Mouse (Mus musculus): ENCODE data around the gene Vgll4. TPM values are rescaled to one million over a fixed set of nuclear protein-coding genes. Genes with fewer than 3 reads are reported as not detected.
"Not testable (repeated sequence)": the region's sequence is repeated elsewhere in the genome, so short reads cannot be mapped to it uniquely, and the experiment has no call there.

Vgll4 gene
- polyA plus RNA-seq, 1 experiment from 2014 or later: 73.1 TPM

DNA sequence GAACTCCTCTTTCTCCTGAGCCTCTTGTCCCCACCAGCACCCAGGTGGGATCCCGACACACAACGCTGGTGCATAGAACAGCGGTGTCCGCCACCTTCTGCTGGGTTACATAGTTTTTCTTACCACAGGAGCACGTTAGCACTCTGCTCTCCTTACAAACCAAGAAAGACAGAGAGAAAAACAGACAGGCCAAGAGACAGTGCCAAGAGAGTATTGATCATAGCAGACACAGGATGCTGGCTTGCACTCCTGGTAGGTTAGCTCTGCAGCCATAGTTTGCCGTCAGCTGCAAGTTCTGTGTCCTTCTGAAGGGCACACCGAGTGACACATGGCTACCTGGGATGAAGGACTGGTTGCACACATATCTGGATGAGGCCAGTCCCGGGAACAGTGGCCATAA lies 39.1 kb downstream of the Vgll4 start:
- no peak overlapping the region for H3K27ac ChIP-seq (ENCODE audit: low read depth, low read length)
- H3K4me3 ChIP-seq (ENCODE audit: low read depth, low read length): no peak overlapping the region
- H3K4me2 ChIP-seq (ENCODE audit: low read depth, low read length, severe bottlenecking): no peak overlapping the region
- H3K36me3 ChIP-seq (ENCODE audit: control insufficient read depth, insufficient read depth, low read length): no peaks in the 10 kb centered on the region
- no peak for DNase-seq (ENCODE audit: low spot score)
- no peak for ATAC-seq (replicated peaks; ENCODE audit: low FRiP score)
- WGBS: 91% methylated on average over 8 of the region's 8 CpGs
- H3K9ac ChIP-seq (ENCODE audit: low read length): no peak overlapping the region
- 0 out of 2 replicates have a peak, but pooled peaks cover 4% of the 10 kb centered on the region for H3K9me3 ChIP-seq (ENCODE audit: control insufficient read depth, low read length)
- H3K4me1 ChIP-seq (replicated peaks; ENCODE audit: control insufficient read depth, insufficient read depth, low read length): peaks cover 6% of the 10 kb centered on the region; the same call in 1 of the 2 replicates
- no peaks in the 10 kb centered on the region for H3K27me3 ChIP-seq (ENCODE audit: control insufficient read depth, insufficient read depth, low read length)

DNA sequence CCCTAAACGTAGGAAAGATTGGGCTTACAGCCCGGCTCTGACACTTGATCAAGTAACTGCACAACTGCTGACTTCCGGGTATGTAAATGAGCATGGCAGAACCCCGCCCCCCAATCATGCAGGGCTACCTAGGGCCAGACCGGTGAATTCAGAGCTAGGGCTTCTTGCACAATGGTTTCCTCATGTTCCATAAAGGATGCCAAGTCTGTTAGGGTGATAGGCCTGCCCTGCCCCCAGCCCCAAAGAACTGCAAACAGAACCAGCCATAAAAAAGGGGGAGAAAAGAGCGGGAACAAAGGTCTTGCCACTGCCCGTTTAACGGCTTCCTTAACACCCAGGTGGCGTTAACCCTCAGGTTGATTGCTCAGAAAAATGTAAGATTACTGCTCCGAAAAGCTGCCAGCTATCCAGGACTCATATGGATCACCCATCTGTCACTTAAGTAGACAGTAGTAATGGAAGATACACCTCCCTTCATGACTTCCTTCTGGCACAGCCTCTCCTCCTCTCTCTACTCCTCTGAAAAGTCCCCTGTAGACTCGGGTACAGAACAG lies 39.7 kb downstream of the Vgll4 start:
- Histone ChIP-seq H3K36me3 (ENCODE audit: control insufficient read depth, insufficient read depth, low read length) (no peaks in the 10 kb centered on the region), H3K27me3 (ENCODE audit: control insufficient read depth, insufficient read depth, low read length) (no peaks in the 10 kb centered on the region), H3K4me2 (ENCODE audit: low read depth, low read length, severe bottlenecking) (no peak overlapping the region), H3K4me3 (ENCODE audit: low read depth, low read length) (no peak overlapping the region), H3K4me1 (replicated peaks; ENCODE audit: control insufficient read depth, insufficient read depth, low read length) (peaks cover 6% of the 10 kb centered on the region; the same call in 1 of the 2 replicates), H3K27ac (ENCODE audit: low read depth, low read length) (no peak overlapping the region), H3K9me3 (ENCODE audit: control insufficient read depth, low read length) (0 out of 2 replicates have a peak, but pooled peaks cover 4% of the 10 kb centered on the region), H3K9ac (ENCODE audit: low read length) (no peak overlapping the region)
- 65% methylated on average over 11 of the region's 11 CpGs for WGBS
- no peak for DNase-seq (ENCODE audit: low spot score)
- no peak for ATAC-seq (replicated peaks; ENCODE audit: low FRiP score)

DNA sequence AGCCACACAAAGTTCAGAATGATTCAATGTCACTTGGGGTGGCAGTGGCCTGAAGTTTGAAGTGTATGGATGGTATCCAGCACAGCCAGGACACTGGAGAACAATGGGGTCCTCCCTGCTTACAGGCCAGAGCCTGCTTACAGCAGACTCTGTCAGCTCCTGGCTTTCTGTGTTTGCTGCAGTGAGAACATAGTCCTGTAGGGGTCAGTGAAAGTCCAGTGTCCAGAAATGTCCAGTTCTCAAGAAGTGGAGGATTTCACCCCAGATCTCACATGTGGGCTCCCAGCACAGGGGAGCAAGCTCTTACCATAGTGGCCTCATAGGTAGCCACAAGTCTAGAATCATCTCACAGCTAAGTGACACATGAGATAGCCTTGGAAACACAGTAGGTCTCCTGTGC lies 40.4 kb downstream of the Vgll4 start:
- Histone ChIP-seq H3K9ac (ENCODE audit: low read length) (no peak overlapping the region), H3K4me2 (ENCODE audit: low read depth, low read length, severe bottlenecking) (no peak overlapping the region), H3K4me3 (ENCODE audit: low read depth, low read length) (no peak overlapping the region), H3K27ac (ENCODE audit: low read depth, low read length) (no peak overlapping the region), H3K9me3 (ENCODE audit: control insufficient read depth, low read length) (0 out of 2 replicates have a peak, but pooled peaks cover 4% of the 10 kb centered on the region), H3K4me1 (replicated peaks; ENCODE audit: control insufficient read depth, insufficient read depth, low read length) (peaks cover 6% of the 10 kb centered on the region; the same call in 1 of the 2 replicates), H3K36me3 (ENCODE audit: control insufficient read depth, insufficient read depth, low read length) (no peaks in the 10 kb centered on the region), H3K27me3 (ENCODE audit: control insufficient read depth, insufficient read depth, low read length) (no peaks in the 10 kb centered on the region)
- ATAC-seq (replicated peaks; ENCODE audit: low FRiP score): peak; percentile 24; the same call in 1 of the 2 replicates
- DNase-seq (ENCODE audit: low spot score): no peak

DNA sequence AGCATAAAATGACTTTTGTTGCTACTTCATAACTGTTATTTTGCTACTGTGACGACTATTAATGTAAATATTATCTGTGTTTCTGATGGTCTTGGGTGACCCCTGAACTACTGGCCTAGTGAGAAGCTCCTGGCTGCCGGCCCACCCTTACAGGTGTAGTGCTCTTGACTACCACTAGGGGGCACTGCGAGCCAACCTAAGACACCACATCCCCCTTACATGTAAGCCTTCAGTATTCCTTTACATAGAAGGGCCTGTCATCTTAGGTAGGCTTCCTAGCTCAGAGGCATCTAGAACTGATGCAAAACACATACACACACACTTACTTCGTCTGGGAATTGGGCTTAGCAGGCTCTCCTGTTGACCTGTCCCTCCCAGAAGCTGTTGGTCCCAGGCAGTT lies 41.3 kb downstream of the Vgll4 start:
- peak; percentile 86 for DNase-seq (ENCODE audit: low spot score)
- H3K4me3 ChIP-seq (ENCODE audit: low read depth, low read length): no peak overlapping the region
- WGBS: 6% methylated on average over 4 of the region's 4 CpGs
- peaks cover 6% of the 10 kb centered on the region; the same call in 1 of the 2 replicates for H3K4me1 ChIP-seq (replicated peaks; ENCODE audit: control insufficient read depth, insufficient read depth, low read length)
- H3K4me2 ChIP-seq (ENCODE audit: low read depth, low read length, severe bottlenecking): no peak overlapping the region
- no peak overlapping the region for H3K9ac ChIP-seq (ENCODE audit: low read length)
- H3K27me3 ChIP-seq (ENCODE audit: control insufficient read depth, insufficient read depth, low read length): no peaks in the 10 kb centered on the region
- 0 out of 2 replicates have a peak, but pooled peaks cover 4% of the 10 kb centered on the region for H3K9me3 ChIP-seq (ENCODE audit: control insufficient read depth, low read length)
- H3K36me3 ChIP-seq (ENCODE audit: control insufficient read depth, insufficient read depth, low read length): no peaks in the 10 kb centered on the region
- ATAC-seq (replicated peaks; ENCODE audit: low FRiP score): peak; percentile 25; the same call in 1 of the 2 replicates
- H3K27ac ChIP-seq (ENCODE audit: low read depth, low read length): no peak overlapping the region

DNA sequence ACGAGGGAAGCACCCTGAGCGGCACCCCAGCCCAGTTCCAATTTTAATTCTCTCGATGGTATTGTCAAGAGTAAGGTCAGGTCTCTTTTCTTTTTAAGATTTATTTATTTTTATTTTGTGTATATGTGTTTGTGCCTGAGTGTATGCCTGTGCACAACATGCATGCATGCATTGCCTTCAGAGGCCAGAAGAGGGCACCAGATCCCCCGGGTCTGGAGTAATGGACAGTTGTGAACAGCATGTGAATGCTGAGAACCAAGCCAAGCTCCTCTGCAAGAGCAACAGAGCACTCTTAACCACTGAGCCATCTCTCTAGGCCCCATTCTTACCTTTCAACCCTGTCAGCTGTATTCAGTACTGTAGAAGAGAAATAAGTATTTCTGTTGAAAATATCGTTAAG lies 42.4 kb downstream of the Vgll4 start:
- Histone ChIP-seq H3K9ac (ENCODE audit: low read length) (no peak overlapping the region), H3K4me3 (ENCODE audit: low read depth, low read length) (no peak overlapping the region), H3K27me3 (ENCODE audit: control insufficient read depth, insufficient read depth, low read length) (no peaks in the 10 kb centered on the region), H3K4me2 (ENCODE audit: low read depth, low read length, severe bottlenecking) (no peak overlapping the region), H3K27ac (ENCODE audit: low read depth, low read length) (no peak overlapping the region), H3K9me3 (ENCODE audit: control insufficient read depth, low read length) (0 out of 2 replicates have a peak, but pooled peaks cover 4% of the 10 kb centered on the region), H3K4me1 (replicated peaks; ENCODE audit: control insufficient read depth, insufficient read depth, low read length) (peaks cover 6% of the 10 kb centered on the region; the same call in 1 of the 2 replicates), H3K36me3 (ENCODE audit: control insufficient read depth, insufficient read depth, low read length) (no peaks in the 10 kb centered on the region)
- DNase-seq (ENCODE audit: low spot score): no peak
- WGBS: 91% methylated on average over 5 of the region's 5 CpGs
- ATAC-seq (replicated peaks; ENCODE audit: low FRiP score): no peak

DNA sequence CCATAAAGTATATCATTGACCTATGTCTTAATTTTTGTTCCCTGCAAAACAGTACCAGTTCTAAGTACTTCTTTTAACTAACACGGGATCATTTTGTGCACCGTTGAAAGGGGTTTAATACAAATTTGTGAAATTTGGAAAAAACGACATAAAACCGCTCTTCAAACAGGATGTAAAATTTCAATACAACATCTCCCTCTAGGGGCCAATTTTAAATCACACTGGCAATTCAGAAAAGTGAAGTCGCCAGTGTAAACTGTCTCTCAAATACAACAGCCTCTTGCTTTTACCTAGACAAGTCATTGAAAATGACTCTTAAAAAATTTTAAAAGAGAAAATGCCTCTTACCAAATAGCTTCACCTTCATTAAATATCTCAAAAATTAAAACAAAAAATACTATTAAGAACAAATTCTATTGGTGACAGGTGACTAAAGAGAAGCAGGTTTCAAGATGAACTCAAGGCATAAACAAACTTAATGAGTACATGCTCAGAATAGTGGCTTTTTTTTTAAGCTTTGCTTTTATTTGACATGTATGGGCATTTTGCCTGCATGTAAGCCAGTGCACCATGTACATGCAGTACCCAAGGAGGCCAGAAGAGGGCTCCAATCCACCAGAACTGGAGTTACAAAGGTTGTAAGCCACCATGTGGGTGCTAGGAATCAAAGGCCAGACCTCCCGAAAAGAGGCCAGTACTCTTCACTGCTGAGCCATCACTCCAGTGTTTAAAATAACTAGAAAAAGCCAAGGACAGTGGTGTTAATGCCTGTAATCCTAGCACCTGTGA lies 43.2 kb downstream of the Vgll4 start:
- DNase-seq (ENCODE audit: low spot score) (no peak), ATAC-seq (replicated peaks; ENCODE audit: low FRiP score) (no peak)
- WGBS: 44% methylated on average over 6 of the region's 6 CpGs

DNA sequence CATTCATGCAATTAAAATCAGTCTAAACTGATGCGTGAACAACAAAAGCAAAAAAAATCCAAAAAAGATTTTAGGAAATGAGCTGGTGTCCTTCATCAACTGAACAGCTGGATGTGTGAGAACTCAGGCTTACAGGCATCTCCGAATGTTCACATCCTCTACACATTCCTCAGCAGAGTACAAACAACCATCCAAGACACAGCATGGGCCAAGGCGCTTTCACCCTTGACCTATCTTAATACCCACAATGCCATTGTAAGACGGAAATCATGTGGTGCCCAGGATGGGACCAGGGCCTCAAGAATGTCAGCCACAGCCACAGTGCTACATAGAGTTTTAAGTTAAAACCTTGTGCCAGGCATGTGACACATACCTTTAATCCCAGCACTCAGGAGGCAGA lies 44.6 kb downstream of the Vgll4 start:
- no peak for ATAC-seq (replicated peaks; ENCODE audit: low FRiP score)
- no peaks in the 10 kb centered on the region for H3K36me3 ChIP-seq (ENCODE audit: control insufficient read depth, insufficient read depth, low read length)
- no peak overlapping the region for H3K4me2 ChIP-seq (ENCODE audit: low read depth, low read length, severe bottlenecking)
- H3K4me3 ChIP-seq (ENCODE audit: low read depth, low read length): no peak overlapping the region
- no peak overlapping the region for H3K9ac ChIP-seq (ENCODE audit: low read length)
- H3K4me1 ChIP-seq (replicated peaks; ENCODE audit: control insufficient read depth, insufficient read depth, low read length): peaks cover 6% of the 10 kb centered on the region; the same call in 1 of the 2 replicates
- no peak for DNase-seq (ENCODE audit: low spot score)
- H3K27me3 ChIP-seq (ENCODE audit: control insufficient read depth, insufficient read depth, low read length): no peaks in the 10 kb centered on the region
- H3K27ac ChIP-seq (ENCODE audit: low read depth, low read length): no peak overlapping the region
- 0 out of 2 replicates have a peak, but pooled peaks cover 4% of the 10 kb centered on the region for H3K9me3 ChIP-seq (ENCODE audit: control insufficient read depth, low read length)
- WGBS: 84% methylated on average over 4 of the region's 4 CpGs

More for the DNA sequence above, 43.2 kb downstream of the Vgll4 start:
- Histone ChIP-seq H3K9ac (ENCODE audit: low read length) (no peak overlapping the region), H3K27me3 (ENCODE audit: control insufficient read depth, insufficient read depth, low read length) (no peaks in the 10 kb centered on the region), H3K36me3 (ENCODE audit: control insufficient read depth, insufficient read depth, low read length) (no peaks in the 10 kb centered on the region), H3K27ac (ENCODE audit: low read depth, low read length) (no peak overlapping the region), H3K4me3 (ENCODE audit: low read depth, low read length) (no peak overlapping the region), H3K9me3 (ENCODE audit: control insufficient read depth, low read length) (0 out of 2 replicates have a peak, but pooled peaks cover 4% of the 10 kb centered on the region), H3K4me1 (replicated peaks; ENCODE audit: control insufficient read depth, insufficient read depth, low read length) (peaks cover 6% of the 10 kb centered on the region; the same call in 1 of the 2 replicates), H3K4me2 (ENCODE audit: low read depth, low read length, severe bottlenecking) (no peak overlapping the region)

DNA sequence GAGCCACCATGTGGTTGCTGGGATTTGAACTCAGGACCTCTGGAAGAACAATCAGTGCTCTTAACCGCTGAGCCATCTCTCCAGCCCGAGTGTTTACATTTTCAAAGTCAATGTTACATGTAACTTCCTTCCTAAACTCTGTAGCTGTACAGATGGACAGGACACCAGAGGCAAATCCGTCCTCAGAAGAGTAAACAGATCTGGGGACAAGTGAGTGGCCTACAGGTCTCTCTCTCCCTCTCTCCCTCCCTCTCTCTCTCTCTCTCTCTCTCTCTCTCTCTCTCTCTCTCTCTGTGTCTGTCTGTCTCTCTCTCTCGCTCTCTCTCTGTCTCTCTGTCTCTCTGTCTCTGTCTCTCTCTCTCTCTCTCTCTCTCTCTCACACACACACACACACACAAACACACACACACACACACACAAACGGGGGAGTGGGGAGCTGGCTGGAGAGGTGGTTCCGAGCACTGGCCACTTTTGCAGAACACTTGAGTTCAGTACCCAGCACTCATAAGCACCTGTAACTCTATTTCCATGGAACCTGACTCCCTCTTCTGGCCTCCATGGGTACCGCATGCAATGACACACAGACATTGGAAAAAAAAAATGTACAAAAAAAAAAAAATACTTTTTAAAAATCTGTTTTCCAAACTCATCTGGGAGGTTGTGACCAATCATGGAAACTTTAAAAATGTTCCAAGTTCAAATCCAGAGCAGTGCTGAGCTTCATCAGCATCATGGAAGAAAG lies 47.3 kb downstream of the Vgll4 start:
- not testable (repeated sequence) for H3K4me3 ChIP-seq (ENCODE audit: low read depth, low read length); H3K36me3 ChIP-seq (ENCODE audit: control insufficient read depth, insufficient read depth, low read length); ATAC-seq (replicated peaks; ENCODE audit: low FRiP score); H3K9ac ChIP-seq (ENCODE audit: low read length); H3K27me3 ChIP-seq (ENCODE audit: control insufficient read depth, insufficient read depth, low read length); H3K9me3 ChIP-seq (ENCODE audit: control insufficient read depth, low read length); H3K4me2 ChIP-seq (ENCODE audit: low read depth, low read length, severe bottlenecking); DNase-seq (ENCODE audit: low spot score); H3K27ac ChIP-seq (ENCODE audit: low read depth, low read length)
- peaks cover 16% of the 10 kb centered on the region for H3K4me1 ChIP-seq (replicated peaks; ENCODE audit: control insufficient read depth, insufficient read depth, low read length)
- WGBS: 74% methylated on average over 7 of the region's 7 CpGs
